Mouse (Mus musculus) lung, embryonic 14.5 days (tissue): ENCODE data around the gene Tsc1. TPM values are rescaled to one million over a fixed set of nuclear protein-coding genes. Genes with fewer than 3 reads are reported as not detected.

ENCODE experiments used
- ATAC-seq: fragments of 200-750 bp; cut with Nextera tagmentation; 2 replicates; pipeline ENCODE4 v1.8.0; 2017; ENCODE audit warnings: mild to moderate bottlenecking, moderate TSS enrichment, moderate library complexity; ENCODE audit not compliant: insufficient read depth
- DNase-seq: peaks from one replicate; pipeline ENCODE4 v3.0.0-alpha.2; 2015
- H3K27ac ChIP-seq: fragments of 300-500 bp; sonication (generic); 2 replicates; pipeline ENCODE4 v1.5.1; 2014; ENCODE audit warnings: low read depth, mild to moderate bottlenecking, moderate library complexity
- H3K27me3 ChIP-seq: fragments of 300-500 bp; sonication (generic); 2 replicates; pipeline ENCODE4 v1.6.1; 2014; ENCODE audit warnings: low read length, control low read depth; ENCODE audit not compliant: insufficient read depth
- H3K36me3 ChIP-seq: fragments of 300-500 bp; sonication (generic); 2 replicates; pipeline ENCODE4 v1.6.1; 2014; ENCODE audit warnings: control low read depth; ENCODE audit not compliant: insufficient read depth
- H3K4me1 ChIP-seq: fragments of 300-500 bp; sonication (generic); 2 replicates; pipeline ENCODE4 v1.6.1; 2014; ENCODE audit warnings: antibody characterized with exemption, control low read depth; ENCODE audit not compliant: insufficient read depth
- H3K4me2 ChIP-seq: fragments of 300-500 bp; sonication (generic); 2 replicates; pipeline ENCODE4 v1.6.1; 2014; ENCODE audit warnings: mild to moderate bottlenecking
- H3K4me3 ChIP-seq: fragments of 300-500 bp; sonication (generic); 2 replicates; pipeline ENCODE4 v1.5.1; 2014; ENCODE audit warnings: low read depth, low read length
- H3K9ac ChIP-seq: fragments of 300-500 bp; sonication (generic); 2 replicates; pipeline ENCODE4 v1.6.1; 2014
- H3K9me3 ChIP-seq: fragments of 300-500 bp; sonication (generic); 2 replicates; pipeline ENCODE4 v1.6.1; 2016; ENCODE audit warnings: low read depth, low read length, control low read depth
- CTCF ChIP-seq: IDR thresholded peaks from 2 replicates; pipeline ENCODE4 v1.5.1; 2016; ENCODE audit warnings: antibody characterized with exemption, low read depth
- WGBS: fragments of 180-500 bp; shearing (Covaris S2); extraction: QIAGEN DNeasy Blood & Tissue Kit; methylation state at CpG from one replicate; pipeline ENCODE4 v1.1.7; 2014; 5-methylcytosine and 5-hydroxymethylcytosine counted together
- polyA plus RNA-seq: library from polyadenylated mRNA; unstranded; fragments of >200 nt; fragmentation: Nextera tagmentation; extraction: Ambion mirVana; gene quantifications from 2 replicates; pipeline ENCODE4 v1.2.1, GENCODE M21; 2014

Gene Tsc1
- polyA plus RNA-seq, 1 experiment from 2014 or later, result 22.2 TPM

- no peak overlapping the region for H3K4me2 ChIP-seq
- no peaks in the 10 kb centered on the region for H3K4me1 ChIP-seq
- WGBS, result 76% methylated on average over 4 of the region's 4 CpGs
- peaks cover 86% of the 10 kb centered on the region for H3K36me3 ChIP-seq
- H3K4me3 ChIP-seq, result no peak overlapping the region
- ATAC-seq (no peak), DNase-seq (peak; percentile 49)
- no peaks in the 10 kb centered on the region for H3K9me3 ChIP-seq
- H3K9ac ChIP-seq, result no peak overlapping the region
- no peaks in the 10 kb centered on the region for H3K27me3 ChIP-seq
- no peak for TF ChIP-seq CTCF
- no peak overlapping the region for H3K27ac ChIP-seq
Observed at GRCm38 (mm10) chr2:28681718-28682117, 40.7 kb downstream of the Tsc1 start.

GRCm38 (mm10) chr2:28685895-28686294, 44.9 kb downstream of the Tsc1 start:
- Histone ChIP-seq H3K4me1 (no peaks in the 10 kb centered on the region), H3K27ac (no peak overlapping the region), H3K9ac (no peak overlapping the region), H3K9me3 (no peaks in the 10 kb centered on the region), H3K4me2 (no peak overlapping the region), H3K4me3 (no peak overlapping the region), H3K36me3 (peaks cover 67% of the 10 kb centered on the region), H3K27me3 (no peaks in the 10 kb centered on the region)
- ATAC-seq (no peak), DNase-seq (no peak)
- no peak for TF ChIP-seq CTCF
- WGBS, result 86% methylated on average over 7 of the region's 7 CpGs

- peak; percentile 74 for DNase-seq
- no peak overlapping the region for H3K4me3 ChIP-seq
- no peak overlapping the region for H3K27ac ChIP-seq
- TF ChIP-seq CTCF, result peak; percentile 81
- H3K4me2 ChIP-seq, result no peak overlapping the region
- peak; percentile 41; the same call in 1 of the 2 replicates for ATAC-seq
- H3K9ac ChIP-seq, result no peak overlapping the region
- WGBS, result 45% methylated on average over 3 of the region's 3 CpGs
- H3K36me3 ChIP-seq, result peaks cover 43% of the 10 kb centered on the region
- H3K9me3 ChIP-seq, result no peaks in the 10 kb centered on the region
- H3K27me3 ChIP-seq, result no peaks in the 10 kb centered on the region
- no peaks in the 10 kb centered on the region for H3K4me1 ChIP-seq
Observed at GRCm38 (mm10) chr2:28688431-28688830, 47.4 kb downstream of the Tsc1 start.

- TF ChIP-seq CTCF, result no peak
- H3K36me3 ChIP-seq, result peaks cover 7% of the 10 kb centered on the region; the same call in 1 of the 2 replicates
- DNase-seq (no peak), ATAC-seq (no peak)
- no peak overlapping the region for H3K9ac ChIP-seq
- no peak overlapping the region for H3K27ac ChIP-seq
- 71% methylated on average over 9 of the region's 9 CpGs for WGBS
- H3K4me3 ChIP-seq, result no peak overlapping the region
- no peaks in the 10 kb centered on the region for H3K9me3 ChIP-seq
- H3K27me3 ChIP-seq, result no peaks in the 10 kb centered on the region
- no peaks in the 10 kb centered on the region for H3K4me1 ChIP-seq
- H3K4me2 ChIP-seq, result no peak overlapping the region
Observed at GRCm38 (mm10) chr2:28692692-28693091, 51.7 kb downstream of the Tsc1 start.

- 69% methylated on average over 5 of the region's 5 CpGs for WGBS
- DNase-seq (no peak), ATAC-seq (no peak)
- no peak overlapping the region for H3K27ac ChIP-seq
- H3K4me3 ChIP-seq, result no peak overlapping the region
- no peak for TF ChIP-seq CTCF
- H3K36me3 ChIP-seq, result no peaks in the 10 kb centered on the region
- no peaks in the 10 kb centered on the region for H3K27me3 ChIP-seq
- H3K4me1 ChIP-seq, result peaks cover 6% of the 10 kb centered on the region; the same call in 1 of the 2 replicates
- no peak overlapping the region for H3K4me2 ChIP-seq
- H3K9me3 ChIP-seq, result no peaks in the 10 kb centered on the region
- no peak overlapping the region for H3K9ac ChIP-seq
Observed at GRCm38 (mm10) chr2:28698566-28698965, 57.5 kb downstream of the Tsc1 start.

GRCm38 (mm10) chr2:28699361-28700335, 58.6 kb downstream of the Tsc1 start, which contains the start of the genes Spaca9 and Ak8:
Gene Spaca9 (minus strand): TSS chr2:28699727.
Gene Ak8 (plus strand): TSS chr2:28700164.
- Histone ChIP-seq H3K27me3 (no peaks in the 10 kb centered on the region), H3K27ac (peak within 1 kb of the TSS; percentile 43), H3K9me3 (no peaks in the 10 kb centered on the region), H3K4me1 (peaks cover 6% of the 10 kb centered on the region; the same call in 1 of the 2 replicates), H3K4me2 (peak within 1 kb of the TSS; percentile 83), H3K9ac (peak within 1 kb of the TSS; percentile 68), H3K36me3 (no peaks in the 10 kb centered on the region), H3K4me3 (peak within 1 kb of the TSS; percentile 60)
- TF ChIP-seq CTCF, result no peak
- peak; percentile 94 for DNase-seq
- ATAC-seq, result peak; percentile 93
- under 1% methylated on average over 53 of the region's 53 CpGs for WGBS

GRCm38 (mm10) chr2:28701646-28702262, 60.7 kb downstream of the Tsc1 start:
- Histone ChIP-seq H3K27me3 (no peaks in the 10 kb centered on the region), H3K9ac (no peak overlapping the region)
- WGBS, result 56% methylated on average over 8 of the region's 8 CpGs

More at GRCm38 (mm10) chr2:28701646-28702262, 60.7 kb downstream of the Tsc1 start:
- DNase-seq, result no peak
- TF ChIP-seq CTCF, result no peak
- H3K36me3 ChIP-seq, result no peaks in the 10 kb centered on the region
- no peaks in the 10 kb centered on the region for H3K9me3 ChIP-seq
- no peak for ATAC-seq
- no peak overlapping the region for H3K4me2 ChIP-seq
- H3K4me3 ChIP-seq, result no peak overlapping the region
- peaks cover 6% of the 10 kb centered on the region; the same call in 1 of the 2 replicates for H3K4me1 ChIP-seq
- no peak overlapping the region for H3K27ac ChIP-seq
